Mouse (Mus musculus) hindbrain, embryonic 12.5 days (tissue): ENCODE measurements around the gene Trappc6a. TPM values are rescaled to one million over a fixed set of nuclear protein-coding genes. Genes with fewer than 3 reads are reported as not detected.
A peak's percentile ranks its signal among the peaks of the same experiment; 100 is the strongest.

Source experiments
- ATAC-seq: fragments of 200-750 bp; cut with Nextera tagmentation; 2 replicates; pipeline ENCODE4 v1.8.0; 2017; ENCODE audit warnings: moderate TSS enrichment; ENCODE audit not compliant: low FRiP score
- H3K27ac ChIP-seq: fragments of 300-500 bp; sonication (generic); 2 replicates; pipeline ENCODE4 v1.5.1; 2016; ENCODE audit warnings: mild to moderate bottlenecking
- H3K27me3 ChIP-seq: fragments of 300-500 bp; sonication (generic); 2 replicates; pipeline ENCODE4 v1.6.1; 2016; ENCODE audit warnings: mild to moderate bottlenecking
- H3K36me3 ChIP-seq: fragments of 300-500 bp; sonication (generic); 2 replicates; pipeline ENCODE4 v1.6.1; 2016; ENCODE audit warnings: mild to moderate bottlenecking
- H3K4me1 ChIP-seq: fragments of 300-500 bp; sonication (generic); 2 replicates; pipeline ENCODE4 v1.6.1; 2016
- H3K4me2 ChIP-seq: fragments of 300-500 bp; sonication (generic); replicated peaks from 2 replicates; pipeline ENCODE4 v1.6.1; 2016; ENCODE audit warnings: mild to moderate bottlenecking
- H3K4me3 ChIP-seq: fragments of 300-500 bp; sonication (generic); 2 replicates; pipeline ENCODE4 v1.5.1; 2016; ENCODE audit warnings: mild to moderate bottlenecking
- H3K9ac ChIP-seq: fragments of 300-500 bp; sonication (generic); 2 replicates; pipeline ENCODE4 v1.6.1; 2016; ENCODE audit warnings: mild to moderate bottlenecking, moderate library complexity
- H3K9me3 ChIP-seq: fragments of 300-500 bp; sonication (generic); replicated peaks from 2 replicates; pipeline ENCODE4 v1.6.1; 2016; ENCODE audit warnings: mild to moderate bottlenecking
- WGBS: fragments of 180-500 bp; shearing (Covaris S2); methylation state at CpG from one replicate; pipeline ENCODE4 v1.1.7; 2016; 5-methylcytosine and 5-hydroxymethylcytosine counted together
- polyA plus RNA-seq: library from polyadenylated mRNA; unstranded; fragments of >200 nt; fragmentation: Nextera tagmentation; extraction: Ambion mirVana; gene quantifications from 2 replicates; pipeline ENCODE4 v1.2.1, GENCODE M21; 2016

Gene Trappc6a
- polyA plus RNA-seq, 1 experiment from 2014 or later, result 48.1 TPM

DNA sequence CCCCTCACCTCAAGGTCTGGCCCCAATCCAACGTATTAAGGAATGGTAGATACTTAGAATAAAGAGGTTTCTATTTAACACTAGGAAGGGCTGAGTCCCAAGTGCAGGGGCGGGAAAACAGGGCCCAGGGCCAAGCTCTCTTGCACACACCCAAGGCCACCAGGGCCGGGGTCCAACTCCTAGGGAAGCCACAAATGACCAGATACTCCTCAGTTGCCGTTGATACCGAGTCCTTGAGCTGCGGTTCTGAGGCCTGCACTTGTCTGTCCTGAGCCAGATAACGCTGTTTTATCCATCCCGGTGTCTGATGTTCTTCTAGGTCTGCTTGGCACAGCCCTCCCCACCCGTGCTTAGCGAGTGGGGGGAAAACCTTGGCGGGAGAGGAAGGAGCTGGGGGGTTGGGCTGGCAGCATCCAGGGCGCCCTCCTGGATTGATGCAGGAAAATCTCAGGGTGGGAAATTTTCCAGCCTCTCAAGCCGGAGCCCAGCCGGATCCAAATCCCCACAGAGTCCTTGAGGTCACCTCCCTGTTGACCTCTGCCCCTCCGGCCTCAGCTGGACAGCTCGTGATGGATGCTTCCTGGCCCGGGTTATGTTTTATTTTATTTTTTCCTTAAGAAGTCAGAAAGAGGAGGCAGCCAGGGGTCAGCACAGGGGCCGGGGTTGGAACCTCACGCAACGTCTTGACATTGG is 12.5 kb upstream of the Trappc6a start:
- 56% methylated on average over 20 of the region's 20 CpGs for WGBS
- peaks cover 6% of the 10 kb centered on the region; the same call in 1 of the 2 replicates for H3K4me1 ChIP-seq
- no peaks in the 10 kb centered on the region for H3K36me3 ChIP-seq
- peaks cover 30% of the 10 kb centered on the region for H3K27me3 ChIP-seq
- no peak for ATAC-seq
- H3K9me3 ChIP-seq, result no peaks in the 10 kb centered on the region
- no peak overlapping the region for H3K27ac ChIP-seq
- H3K4me2 ChIP-seq, result no peak overlapping the region
- H3K4me3 ChIP-seq, result no peak overlapping the region
- H3K9ac ChIP-seq, result no peak overlapping the region

- Histone ChIP-seq H3K4me1 (peaks cover 6% of the 10 kb centered on the region; the same call in 1 of the 2 replicates), H3K4me3 (no peak overlapping the region), H3K27ac (no peak overlapping the region), H3K4me2 (no peak overlapping the region), H3K9me3 (no peaks in the 10 kb centered on the region), H3K9ac (no peak overlapping the region), H3K27me3 (peaks cover 24% of the 10 kb centered on the region), H3K36me3 (no peaks in the 10 kb centered on the region)
- WGBS, result 54% methylated on average over 5 of the region's 5 CpGs
- no peak for ATAC-seq
Observed at GRCm38 (mm10) chr7:19496214-19496555, 12.0 kb upstream of the Trappc6a start.

- no peaks in the 10 kb centered on the region for H3K4me1 ChIP-seq
- ATAC-seq, result no peak
- H3K4me3 ChIP-seq, result no peak overlapping the region
- no peaks in the 10 kb centered on the region for H3K36me3 ChIP-seq
- H3K9me3 ChIP-seq, result no peaks in the 10 kb centered on the region
- peaks cover 5% of the 10 kb centered on the region for H3K27me3 ChIP-seq
- H3K27ac ChIP-seq, result no peak overlapping the region
- H3K4me2 ChIP-seq, result no peak overlapping the region
- 73% methylated on average over 4 of the region's 4 CpGs for WGBS
- H3K9ac ChIP-seq, result no peak overlapping the region
Observed at GRCm38 (mm10) chr7:19498326-19498725, 9.9 kb upstream of the Trappc6a start.

- Histone ChIP-seq H3K9ac (no peak overlapping the region), H3K4me2 (no peak overlapping the region), H3K27me3 (no peaks in the 10 kb centered on the region), H3K4me3 (no peak overlapping the region), H3K4me1 (no peaks in the 10 kb centered on the region), H3K27ac (no peak overlapping the region), H3K9me3 (no peaks in the 10 kb centered on the region), H3K36me3 (no peaks in the 10 kb centered on the region)
- 72% methylated on average over 12 of the region's 12 CpGs for WGBS
- ATAC-seq, result no peak
Observed at GRCm38 (mm10) chr7:19500420-19501363, 7.5 kb upstream of the Trappc6a start.

GRCm38 (mm10) chr7:19501658-19502057 is 6.5 kb upstream of the Trappc6a start:
- Histone ChIP-seq H3K27ac (no peak overlapping the region), H3K9ac (no peak overlapping the region), H3K27me3 (no peaks in the 10 kb centered on the region), H3K4me3 (no peak overlapping the region), H3K36me3 (no peaks in the 10 kb centered on the region), H3K9me3 (no peaks in the 10 kb centered on the region), H3K4me2 (no peak overlapping the region), H3K4me1 (peaks cover 4% of the 10 kb centered on the region)
- no peak for ATAC-seq
- 84% methylated on average over 4 of the region's 4 CpGs for WGBS

- Histone ChIP-seq H3K27me3 (no peaks in the 10 kb centered on the region), H3K4me2 (no peak overlapping the region), H3K4me1 (peaks cover 16% of the 10 kb centered on the region), H3K9ac (no peak overlapping the region), H3K9me3 (no peaks in the 10 kb centered on the region), H3K27ac (no peak overlapping the region), H3K4me3 (no peak overlapping the region), H3K36me3 (no peaks in the 10 kb centered on the region)
- no peak for ATAC-seq
- WGBS, result 36% methylated on average over 5 of the region's 5 CpGs
Observed at GRCm38 (mm10) chr7:19503481-19504068, 4.6 kb upstream of the Trappc6a start.

GRCm38 (mm10) chr7:19506326-19506725 is 1.9 kb upstream of the Trappc6a start:
- Histone ChIP-seq H3K4me3 (peak overlapping the region; percentile 62; the same call in 1 of the 2 replicates), H3K4me2 (peak overlapping the region; percentile 93), H3K36me3 (no peaks in the 10 kb centered on the region), H3K4me1 (peaks cover 25% of the 10 kb centered on the region), H3K27ac (no peak overlapping the region), H3K9ac (no peak overlapping the region), H3K27me3 (no peaks in the 10 kb centered on the region), H3K9me3 (no peaks in the 10 kb centered on the region)
- 26% methylated on average over 6 of the region's 6 CpGs for WGBS
- no peak for ATAC-seq

DNA sequence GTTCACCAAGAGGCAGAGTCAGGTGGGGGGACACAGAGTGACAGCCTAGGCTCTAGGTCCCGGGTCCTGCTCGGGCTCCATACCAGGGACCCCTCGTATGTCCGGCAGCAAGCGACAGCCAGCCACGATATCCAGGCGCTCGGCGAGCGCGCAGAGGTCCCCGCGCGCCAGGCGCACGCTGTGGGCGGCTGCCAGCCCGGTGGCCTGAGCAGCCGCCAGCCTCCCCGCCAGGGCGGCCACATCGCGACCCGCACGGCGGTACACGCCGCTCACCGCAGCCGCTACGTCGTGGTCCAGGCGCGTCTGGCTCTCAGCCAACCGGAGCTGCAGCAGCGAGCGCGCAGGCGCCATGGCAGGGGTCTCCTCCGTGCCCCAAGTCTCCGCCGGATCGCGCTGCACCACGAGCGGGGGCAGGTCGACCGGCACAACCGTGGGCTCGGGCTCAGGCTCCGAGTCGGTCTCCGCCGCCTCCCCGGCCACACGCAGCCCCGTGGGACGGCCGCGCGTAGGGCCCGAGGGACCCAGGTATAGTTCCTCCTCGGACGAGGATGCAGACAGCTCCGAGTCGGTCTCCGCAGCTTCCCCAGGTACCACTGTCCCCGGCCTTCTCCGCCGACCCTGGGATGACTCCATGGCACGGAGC is 1.1 kb upstream of the Trappc6a start:
- peak overlapping the region; percentile 93 for H3K4me2 ChIP-seq
- peak overlapping the region; percentile 76 for H3K9ac ChIP-seq
- peaks cover 25% of the 10 kb centered on the region for H3K4me1 ChIP-seq
- peak overlapping the region; percentile 62 for H3K4me3 ChIP-seq
- WGBS, result under 1% methylated on average over 71 of the region's 71 CpGs
- no peaks in the 10 kb centered on the region for H3K9me3 ChIP-seq
- peak overlapping the region; percentile 87 for H3K27ac ChIP-seq
- H3K36me3 ChIP-seq, result no peaks in the 10 kb centered on the region
- H3K27me3 ChIP-seq, result no peaks in the 10 kb centered on the region
- peak; percentile 19; the same call in 1 of the 2 replicates for ATAC-seq

DNA sequence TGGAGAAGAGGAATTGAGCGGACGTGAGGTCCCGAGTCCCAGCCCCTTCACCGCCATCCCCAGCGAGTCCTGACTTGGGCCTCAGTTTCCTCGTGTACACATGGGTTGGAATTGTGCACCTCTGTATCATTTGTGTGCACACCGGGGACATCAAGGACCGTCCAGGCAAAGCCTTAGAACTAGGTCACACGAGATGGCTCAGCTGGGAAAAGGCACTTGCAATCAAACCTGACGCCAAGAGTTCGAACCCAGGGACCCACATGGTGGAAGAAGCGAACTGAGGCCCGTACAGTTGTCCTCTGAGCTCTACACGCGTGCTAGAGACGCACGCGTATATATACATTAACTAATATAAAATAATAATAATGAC is 598 bp upstream of the Trappc6a start:
- Histone ChIP-seq H3K9me3 (no peaks in the 10 kb centered on the region), H3K4me2 (peak overlapping the region; percentile 93), H3K27me3 (no peaks in the 10 kb centered on the region), H3K4me3 (peak overlapping the region; percentile 62), H3K4me1 (peaks cover 25% of the 10 kb centered on the region), H3K27ac (peak overlapping the region; percentile 87), H3K9ac (peak overlapping the region; percentile 76), H3K36me3 (no peaks in the 10 kb centered on the region)
- ATAC-seq, result no peak
- 4% methylated on average over 18 of the region's 18 CpGs for WGBS

GRCm38 (mm10) chr7:19508924-19509568 is 851 bp downstream of the Trappc6a start:
- peak overlapping the region; percentile 87 for H3K27ac ChIP-seq
- H3K27me3 ChIP-seq, result no peaks in the 10 kb centered on the region
- WGBS, result 8% methylated on average over 15 of the region's 15 CpGs
- peaks cover 25% of the 10 kb centered on the region for H3K4me1 ChIP-seq
- H3K4me2 ChIP-seq, result peak overlapping the region; percentile 93
- ATAC-seq, result peak; percentile 42
- H3K4me3 ChIP-seq, result peak overlapping the region; percentile 62
- peak overlapping the region; percentile 76 for H3K9ac ChIP-seq
- H3K36me3 ChIP-seq, result no peaks in the 10 kb centered on the region
- H3K9me3 ChIP-seq, result no peaks in the 10 kb centered on the region

GRCm38 (mm10) chr7:19509786-19510185 is 1.6 kb downstream of the Trappc6a start:
- H3K27me3 ChIP-seq, result no peaks in the 10 kb centered on the region
- H3K27ac ChIP-seq, result no peak overlapping the region
- H3K9ac ChIP-seq, result no peak overlapping the region
- H3K4me3 ChIP-seq, result peak overlapping the region; percentile 62
- no peak for ATAC-seq
- H3K9me3 ChIP-seq, result no peaks in the 10 kb centered on the region
- H3K36me3 ChIP-seq, result no peaks in the 10 kb centered on the region
- peaks cover 25% of the 10 kb centered on the region for H3K4me1 ChIP-seq
- WGBS, result 89% methylated on average over 7 of the region's 7 CpGs
- peak overlapping the region; percentile 93 for H3K4me2 ChIP-seq
